Mouse (Mus musculus): Measurements from ENCODE around the gene Fpr3.
"Not testable (repeated sequence)": the region's sequence is repeated elsewhere in the genome, so short reads cannot be mapped to it uniquely, and the experiment has no call there.

The Fpr3 gene

DNA sequence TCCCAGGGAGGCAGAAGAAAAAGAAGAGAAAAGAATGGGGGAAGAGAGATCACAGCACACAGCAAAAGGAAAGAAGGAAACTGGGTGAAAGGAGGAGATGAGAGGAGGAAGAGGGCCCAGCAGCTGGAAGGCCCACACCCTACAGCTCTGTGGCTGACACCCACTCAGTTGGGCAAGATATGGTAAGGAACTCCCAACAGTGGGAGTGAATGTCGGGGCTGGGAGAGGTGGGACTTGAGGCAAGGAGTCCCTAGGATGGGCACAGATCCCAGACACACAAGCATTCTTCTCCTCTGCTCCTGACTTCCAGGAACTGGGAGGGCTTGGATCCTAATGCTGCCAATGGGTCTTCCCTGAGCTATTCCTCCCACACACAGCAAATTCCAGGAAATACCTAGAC lies 25.3 kb upstream of the Fpr3 start:
- DNase-seq (ENCODE audit: low read depth, low spot score) = no peak
- no peaks in the 10 kb centered on the region for H3K36me3 ChIP-seq (ENCODE audit: control insufficient read depth, insufficient read depth, low read length, poor library complexity, severe bottlenecking)

DNA sequence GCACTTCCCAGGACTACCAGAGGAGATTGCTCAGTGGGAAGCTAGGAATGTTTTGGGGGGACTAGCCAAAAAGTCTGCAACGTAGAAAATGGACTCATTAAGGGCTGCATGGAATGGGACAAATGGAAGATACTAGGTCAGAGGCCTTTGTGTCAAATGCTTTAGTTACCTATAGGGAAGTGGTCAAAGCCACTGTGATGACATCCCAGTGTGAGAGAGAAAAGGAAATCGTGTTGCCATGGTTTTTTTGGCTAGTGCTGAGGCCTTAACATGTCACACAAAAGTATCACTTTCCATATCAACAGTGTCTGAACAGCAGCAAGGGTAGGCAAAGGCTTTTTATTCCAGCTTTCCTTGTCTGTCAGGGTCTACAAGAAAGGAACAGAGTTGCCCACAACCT lies 22.5 kb upstream of the Fpr3 start:
- DNase-seq (ENCODE audit: low read depth, low spot score) = no peak
- no peaks in the 10 kb centered on the region for H3K27me3 ChIP-seq (ENCODE audit: control insufficient read depth, insufficient read depth, low read length, poor library complexity, severe bottlenecking)

More for the DNA sequence above, 25.3 kb upstream of the Fpr3 start:
- H3K27me3 ChIP-seq (ENCODE audit: control insufficient read depth, insufficient read depth, low read length, poor library complexity, severe bottlenecking) = no peaks in the 10 kb centered on the region

GRCm38 (mm10) chr17:17866801-17867469 lies 20.7 kb upstream of the Fpr3 start:
- Histone ChIP-seq H3K27me3 (ENCODE audit: control insufficient read depth, insufficient read depth, low read length, poor library complexity, severe bottlenecking) (no peaks in the 10 kb centered on the region), H3K36me3 (ENCODE audit: control insufficient read depth, insufficient read depth, low read length, poor library complexity, severe bottlenecking) (no peaks in the 10 kb centered on the region)
- no peak for DNase-seq (ENCODE audit: low read depth, low spot score)

More for the DNA sequence above, 22.5 kb upstream of the Fpr3 start:
- no peaks in the 10 kb centered on the region for H3K36me3 ChIP-seq (ENCODE audit: control insufficient read depth, insufficient read depth, low read length, poor library complexity, severe bottlenecking)

GRCm38 (mm10) chr17:17870892-17871550 lies 16.6 kb upstream of the Fpr3 start:
- Histone ChIP-seq H3K36me3 (ENCODE audit: control insufficient read depth, insufficient read depth, low read length, poor library complexity, severe bottlenecking) (no peaks in the 10 kb centered on the region), H3K27me3 (ENCODE audit: control insufficient read depth, insufficient read depth, low read length, poor library complexity, severe bottlenecking) (no peaks in the 10 kb centered on the region)
- DNase-seq (ENCODE audit: low read depth, low spot score) = no peak

- H3K27me3 ChIP-seq (ENCODE audit: control insufficient read depth, insufficient read depth, low read length, poor library complexity, severe bottlenecking) = no peaks in the 10 kb centered on the region
- no peaks in the 10 kb centered on the region for H3K36me3 ChIP-seq (ENCODE audit: control insufficient read depth, insufficient read depth, low read length, poor library complexity, severe bottlenecking)
- no peak for DNase-seq (ENCODE audit: low read depth, low spot score)
These were observed 16.0 kb upstream of the Fpr3 start for GRCm38 (mm10) chr17:17871697-17872096.

DNA sequence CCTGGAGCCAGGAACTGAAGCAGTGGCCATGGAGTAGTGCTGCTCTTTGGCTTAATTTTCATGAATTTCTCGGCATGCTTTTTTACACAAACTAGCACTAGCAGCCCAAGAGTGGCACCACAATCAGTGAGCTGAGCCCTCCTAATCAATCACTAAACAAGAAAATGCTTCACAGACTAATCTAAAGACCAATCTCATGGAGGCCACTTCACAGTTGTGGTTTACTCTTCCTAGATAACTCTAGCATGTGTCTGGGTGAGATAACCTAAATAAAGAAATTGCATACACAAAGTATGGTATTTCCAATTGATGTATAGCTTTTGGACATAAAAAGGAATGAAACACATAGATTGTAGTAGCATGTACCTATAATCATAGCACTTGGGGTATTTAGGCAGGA lies 8.3 kb upstream of the Fpr3 start:
- no peaks in the 10 kb centered on the region for H3K36me3 ChIP-seq (ENCODE audit: control insufficient read depth, insufficient read depth, low read length, poor library complexity, severe bottlenecking)
- DNase-seq (ENCODE audit: low read depth, low spot score) = no peak
- H3K27me3 ChIP-seq (ENCODE audit: control insufficient read depth, insufficient read depth, low read length, poor library complexity, severe bottlenecking) = no peaks in the 10 kb centered on the region

GRCm38 (mm10) chr17:17882672-17883071 lies 5.0 kb upstream of the Fpr3 start:
- H3K27me3 ChIP-seq (ENCODE audit: control insufficient read depth, insufficient read depth, low read length, poor library complexity, severe bottlenecking) = no peaks in the 10 kb centered on the region
- DNase-seq (ENCODE audit: low read depth, low spot score) = no peak
- H3K36me3 ChIP-seq (ENCODE audit: control insufficient read depth, insufficient read depth, low read length, poor library complexity, severe bottlenecking) = no peaks in the 10 kb centered on the region

GRCm38 (mm10) chr17:17883840-17884239 lies 3.8 kb upstream of the Fpr3 start, which contains the start of gene Fpr1:
Gene Fpr1, minus strand, starts transcription at chr17:17883940.
- no peak for DNase-seq (ENCODE audit: low read depth, low spot score)
- Histone ChIP-seq H3K27me3 (ENCODE audit: control insufficient read depth, insufficient read depth, low read length, poor library complexity, severe bottlenecking) (no peaks in the 10 kb centered on the region), H3K36me3 (ENCODE audit: control insufficient read depth, insufficient read depth, low read length, poor library complexity, severe bottlenecking) (no peaks in the 10 kb centered on the region)

GRCm38 (mm10) chr17:17889732-17890425 lies 2.2 kb downstream of the Fpr3 start:
- H3K36me3 ChIP-seq (ENCODE audit: control insufficient read depth, insufficient read depth, low read length, poor library complexity, severe bottlenecking) = no peaks in the 10 kb centered on the region
- H3K27me3 ChIP-seq (ENCODE audit: control insufficient read depth, insufficient read depth, low read length, poor library complexity, severe bottlenecking) = no peaks in the 10 kb centered on the region
- no peak for DNase-seq (ENCODE audit: low read depth, low spot score)

DNA sequence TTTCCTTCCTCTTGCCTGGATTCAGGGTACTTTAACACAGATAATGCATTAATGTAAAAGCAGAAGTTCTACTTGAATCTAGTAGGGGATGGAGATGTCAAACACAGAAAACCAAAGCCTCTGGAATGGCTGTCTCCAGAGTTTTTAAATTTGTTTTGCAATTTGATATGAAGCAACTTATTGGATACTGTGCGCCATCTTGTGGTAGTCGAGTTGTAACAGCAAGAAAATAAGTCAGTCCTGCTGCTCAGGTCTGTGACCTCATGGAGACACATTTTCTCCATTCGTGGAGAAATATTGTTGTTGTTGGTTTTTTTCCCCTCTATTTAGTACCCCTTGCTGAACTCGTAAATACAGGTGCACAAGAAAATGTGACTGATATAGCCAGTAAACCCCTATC lies 8.4 kb downstream of the Fpr3 start:
- Histone ChIP-seq H3K36me3 (ENCODE audit: control insufficient read depth, insufficient read depth, low read length, poor library complexity, severe bottlenecking) (no peaks in the 10 kb centered on the region), H3K27me3 (ENCODE audit: control insufficient read depth, insufficient read depth, low read length, poor library complexity, severe bottlenecking) (no peaks in the 10 kb centered on the region)
- DNase-seq (ENCODE audit: low read depth, low spot score) = peak; percentile 67

GRCm38 (mm10) chr17:17899268-17899667 lies 11.6 kb downstream of the Fpr3 start:
- H3K36me3 ChIP-seq (ENCODE audit: control insufficient read depth, insufficient read depth, low read length, poor library complexity, severe bottlenecking) = no peaks in the 10 kb centered on the region
- H3K27me3 ChIP-seq (ENCODE audit: control insufficient read depth, insufficient read depth, low read length, poor library complexity, severe bottlenecking) = no peaks in the 10 kb centered on the region
- DNase-seq (ENCODE audit: low read depth, low spot score) = peak; percentile 30

DNA sequence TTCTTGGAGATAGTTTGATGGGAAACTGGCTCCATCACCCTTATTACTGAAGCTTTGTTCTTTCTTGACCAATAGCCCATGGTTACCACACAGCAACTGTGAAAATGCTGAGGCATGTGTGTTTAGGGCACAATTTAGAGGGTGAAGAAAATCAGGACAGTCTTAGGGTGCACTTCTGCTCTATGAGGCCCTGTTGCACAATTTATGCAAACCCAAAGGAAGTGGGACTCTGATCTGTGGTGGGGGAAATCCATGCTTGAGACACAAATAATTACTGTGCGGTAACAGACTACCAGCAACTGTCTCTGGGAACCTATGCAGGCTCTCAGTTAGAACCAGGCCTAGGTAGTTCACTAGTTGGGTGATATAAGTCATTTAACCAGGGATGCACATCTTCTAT lies 13.1 kb downstream of the Fpr3 start:
- Histone ChIP-seq H3K36me3 (ENCODE audit: control insufficient read depth, insufficient read depth, low read length, poor library complexity, severe bottlenecking) (no peaks in the 10 kb centered on the region), H3K27me3 (ENCODE audit: control insufficient read depth, insufficient read depth, low read length, poor library complexity, severe bottlenecking) (no peaks in the 10 kb centered on the region)
- DNase-seq (ENCODE audit: low read depth, low spot score) = peak; percentile 44

- Histone ChIP-seq H3K36me3 (ENCODE audit: control insufficient read depth, insufficient read depth, low read length, poor library complexity, severe bottlenecking) (no peaks in the 10 kb centered on the region), H3K27me3 (ENCODE audit: control insufficient read depth, insufficient read depth, low read length, poor library complexity, severe bottlenecking) (no peaks in the 10 kb centered on the region)
- peak; percentile 67 for DNase-seq (ENCODE audit: low read depth, low spot score)
These were observed 22.2 kb downstream of the Fpr3 start for GRCm38 (mm10) chr17:17909636-17910421.

DNA sequence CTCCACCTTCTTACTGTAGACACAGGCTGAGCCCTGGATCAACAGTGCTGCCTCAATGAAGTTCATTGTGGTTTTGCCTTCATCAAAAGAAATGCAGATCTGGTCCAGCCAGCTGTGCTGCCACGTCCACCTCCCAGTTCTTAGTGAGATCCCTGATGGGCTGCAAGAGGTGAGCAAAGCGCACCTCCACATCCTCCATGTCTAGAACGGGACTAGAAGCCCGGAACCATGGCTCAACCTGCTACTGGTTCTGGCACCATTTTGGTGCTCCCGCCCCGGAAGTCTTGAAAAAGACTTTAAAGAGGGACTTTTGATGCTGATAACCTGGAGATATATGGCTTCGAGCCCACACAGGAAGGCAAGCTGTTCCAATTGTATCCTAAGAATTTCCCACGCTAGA lies 25.0 kb downstream of the Fpr3 start:
- H3K27me3 ChIP-seq (ENCODE audit: control insufficient read depth, insufficient read depth, low read length, poor library complexity, severe bottlenecking); H3K36me3 ChIP-seq (ENCODE audit: control insufficient read depth, insufficient read depth, low read length, poor library complexity, severe bottlenecking); DNase-seq (ENCODE audit: low read depth, low spot score): not testable (repeated sequence)

Data from splenic B cell, adult 2 months (primary cell).